Mouse (Mus musculus): Measurements from ENCODE around the gene Ccdc8.

The Ccdc8 gene

DNA sequence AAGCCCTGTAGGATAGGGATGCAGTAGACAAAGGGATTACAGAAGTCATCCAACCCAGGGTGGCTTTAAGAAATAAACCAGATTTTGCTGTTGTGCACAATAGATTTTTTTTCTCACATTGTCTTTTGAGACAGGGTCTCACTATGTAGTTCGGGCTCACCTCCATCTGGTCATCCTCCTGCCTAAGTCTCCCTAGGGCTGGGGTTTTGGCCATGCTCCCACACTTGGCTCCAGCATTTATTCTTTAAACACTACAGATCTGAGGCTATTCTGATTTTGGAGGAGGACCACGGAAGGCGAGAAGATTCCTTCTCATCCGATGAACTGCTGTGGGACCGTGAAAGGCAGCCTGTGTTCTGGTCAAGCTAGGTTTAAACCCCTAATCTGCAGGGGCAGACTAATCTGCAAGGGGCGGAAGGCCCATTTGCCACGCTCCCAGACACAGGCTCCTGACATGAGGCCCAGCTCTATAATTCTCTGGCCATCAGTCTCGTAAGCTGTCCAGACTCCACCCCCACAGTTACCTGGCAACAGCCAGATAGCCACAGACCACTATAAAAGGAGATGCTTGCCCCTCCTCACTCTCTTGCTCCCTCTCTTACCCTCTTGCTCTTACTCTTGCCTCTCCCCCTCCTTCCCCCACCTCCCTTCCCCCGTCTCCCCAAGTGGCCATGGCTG is 45.6 kb downstream of the Ccdc8 start:
- no peak for ATAC-seq (ENCODE audit: insufficient number of reproducible peaks, low FRiP score, low TSS enrichment)

GRCm38 (mm10) chr7:17039373-17039772 is 46.9 kb downstream of the Ccdc8 start:
- ATAC-seq (ENCODE audit: insufficient number of reproducible peaks, low FRiP score, low TSS enrichment): no peak

DNA sequence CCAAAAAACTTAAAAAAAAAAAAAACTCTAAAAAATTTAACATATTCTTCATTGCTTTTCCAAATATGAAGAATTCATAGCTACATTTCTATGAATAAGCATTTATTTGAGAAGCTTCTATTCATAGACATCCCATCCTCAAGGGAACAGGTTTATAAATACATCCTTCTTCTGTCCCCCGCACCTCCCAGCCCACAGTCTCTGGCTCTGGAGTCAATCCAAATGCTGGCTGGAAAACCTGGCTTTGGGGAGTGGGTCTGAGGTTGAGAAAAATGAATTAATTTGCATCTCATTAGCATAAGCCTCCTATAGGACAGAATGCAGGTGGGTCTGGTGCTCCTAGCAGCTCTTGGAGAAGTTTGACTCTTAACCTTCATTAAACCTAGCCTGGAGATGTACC is 53.2 kb downstream of the Ccdc8 start:
- ATAC-seq (ENCODE audit: insufficient number of reproducible peaks, low FRiP score, low TSS enrichment): no peak
